9 mouse cellular contexts compared by ENCODE assay signal in the genomic region with DNA sequence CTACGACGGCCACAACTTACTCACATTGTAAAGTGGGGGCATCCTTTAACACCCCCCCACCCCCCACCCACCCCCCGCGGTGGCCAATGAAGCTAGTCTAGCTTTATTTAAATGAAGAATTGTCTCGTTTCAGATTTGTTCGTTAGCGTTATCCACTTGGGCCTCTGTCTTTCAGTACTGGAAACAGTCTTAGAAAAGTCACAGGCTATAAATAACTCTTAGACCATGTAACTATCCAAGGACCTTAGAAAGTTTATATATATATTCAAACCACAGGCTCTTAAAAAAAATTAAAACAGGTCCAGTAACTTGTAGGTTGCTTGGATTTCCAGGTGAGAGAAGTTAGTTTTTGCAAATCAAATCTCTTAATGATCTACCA.
A peak's percentile ranks its signal among the peaks of the same experiment; 100 is the strongest.
DNase-seq lines count a peak whose midpoint lies in the region; ATAC-seq and TF ChIP-seq lines count a peak whose summit lies in the region.
"Had no signal": no experiment of that assay in that cellular context is flagged by ENCODE, and none has a peak within 500 bp of the region (broad histone marks: within the 10 kb centered on the region; RNA-seq: fewer than 3 reads in every experiment).

No protein-coding gene starts in this region.

- peak; percentile 32 for DNase-seq in heart, postnatal 0 days (ENCODE audit: low spot score)
- no peak for DNase-seq in heart, postnatal 14 days
- DNase-seq in urinary bladder, adult 2 months (ENCODE audit: low spot score): no peak
- DNase-seq in Muller cell, postnatal 12 days (ENCODE audit: inconsistent ontology term): no peak
- DNase-seq in lung, postnatal 14 days: no peak
- DNase-seq: liver, embryonic 13.5 days had no signal

- H3K27ac ChIP-seq in heart, postnatal 0 days (ENCODE audit: low read depth): no peak overlapping the region
- H3K27ac ChIP-seq in embryonic facial prominence, embryonic 13.5 days: no peak overlapping the region
- no peak overlapping the region for H3K27ac ChIP-seq in hindbrain, embryonic 12.5 days
- H3K27ac ChIP-seq in midbrain, embryonic 13.5 days: peak overlapping the region; percentile 76
- H3K27ac ChIP-seq: liver, embryonic 13.5 days had no signal

- intact Hi-C loops in heart, postnatal 14 days (cut with DNase I): no loop called here

- peak overlapping the region; percentile 29 for H3K4me3 ChIP-seq in heart, postnatal 0 days (ENCODE audit: low read depth, low read length)
- peak overlapping the region; percentile 21; the same call in 1 of the 2 replicates for H3K4me3 ChIP-seq in embryonic facial prominence, embryonic 13.5 days
- no peak overlapping the region for H3K4me3 ChIP-seq in hindbrain, embryonic 12.5 days
- peak overlapping the region; percentile 23; the same call in 1 of the 2 replicates for H3K4me3 ChIP-seq in midbrain, embryonic 13.5 days (replicated peaks)
- H3K4me3 ChIP-seq: liver, embryonic 13.5 days had no signal

- H3K4me2 ChIP-seq in heart, postnatal 0 days (ENCODE audit: low read depth, low read length): peak overlapping the region; percentile 64
- peak overlapping the region; percentile 54 for H3K4me2 ChIP-seq in embryonic facial prominence, embryonic 13.5 days
- H3K4me2 ChIP-seq in hindbrain, embryonic 12.5 days (replicated peaks): peak overlapping the region; percentile 40
- H3K4me2 ChIP-seq in midbrain, embryonic 13.5 days (replicated peaks): peak overlapping the region; percentile 52
- H3K4me2 ChIP-seq: liver, embryonic 13.5 days had no signal

- TF ChIP-seq CTCF in heart, postnatal 0 days (IDR thresholded peaks at IDR 0.05; ENCODE audit: low read depth): no peak

- no peaks in the 10 kb centered on the region for H3K36me3 ChIP-seq in heart, postnatal 0 days (replicated peaks; ENCODE audit: control insufficient read depth, insufficient read depth, low read length)
- no peaks in the 10 kb centered on the region for H3K36me3 ChIP-seq in embryonic facial prominence, embryonic 13.5 days
- H3K36me3 ChIP-seq in hindbrain, embryonic 12.5 days: no peaks in the 10 kb centered on the region
- no peaks in the 10 kb centered on the region for H3K36me3 ChIP-seq in midbrain, embryonic 13.5 days
- H3K36me3 ChIP-seq: liver, embryonic 13.5 days had no signal

- 2% methylated on average over 7 of the region's 7 CpGs for WGBS in heart, postnatal 0 days
- WGBS in embryonic facial prominence, embryonic 13.5 days: 4% methylated on average over 7 of the region's 7 CpGs
- 1% methylated on average over 7 of the region's 7 CpGs for WGBS in hindbrain, embryonic 12.5 days
- 1% methylated on average over 7 of the region's 7 CpGs for WGBS in midbrain, embryonic 13.5 days

- no peaks in the 10 kb centered on the region for H3K9me3 ChIP-seq in heart, postnatal 0 days (replicated peaks; ENCODE audit: control insufficient read depth, low read length)
- H3K9me3 ChIP-seq in embryonic facial prominence, embryonic 13.5 days: no peaks in the 10 kb centered on the region
- no peaks in the 10 kb centered on the region for H3K9me3 ChIP-seq in hindbrain, embryonic 12.5 days (replicated peaks)
- H3K9me3 ChIP-seq in midbrain, embryonic 13.5 days: no peaks in the 10 kb centered on the region
- H3K9me3 ChIP-seq: liver, embryonic 13.5 days had no signal

- TF ChIP-seq EP300 in heart, postnatal 0 days (IDR thresholded peaks at IDR 0.05; ENCODE audit: low read depth): no peak

- H3K9ac ChIP-seq in heart, postnatal 0 days (replicated peaks; ENCODE audit: low read depth, low read length): no peak overlapping the region
- H3K9ac ChIP-seq in embryonic facial prominence, embryonic 13.5 days: 0 out of 2 replicates have a peak overlapping the region, but pooled peaks have one; percentile 32
- no peak overlapping the region for H3K9ac ChIP-seq in hindbrain, embryonic 12.5 days
- H3K9ac ChIP-seq in midbrain, embryonic 13.5 days (replicated peaks): peak overlapping the region; percentile 56; the same call in 1 of the 2 replicates
- H3K9ac ChIP-seq: liver, embryonic 13.5 days had no signal

- peak; percentile 49; the same call in 1 of the 2 replicates for ATAC-seq in heart, postnatal 0 days (ENCODE audit: insufficient read depth, low read depth)
- ATAC-seq in embryonic facial prominence, embryonic 13.5 days (ENCODE audit: insufficient number of reproducible peaks, insufficient read depth, low FRiP score, low TSS enrichment, low read depth): no peak
- no peak; the same call in 1 of the 2 replicates for ATAC-seq in hindbrain, embryonic 12.5 days (ENCODE audit: low FRiP score)
- ATAC-seq in midbrain, embryonic 13.5 days: peak; percentile 37

- no peaks in the 10 kb centered on the region for H3K27me3 ChIP-seq in heart, postnatal 0 days (ENCODE audit: control insufficient read depth, insufficient read depth, low read length)
- H3K27me3 ChIP-seq in embryonic facial prominence, embryonic 13.5 days: 0 out of 2 replicates have a peak, but pooled peaks cover 3% of the 10 kb centered on the region
- no peaks in the 10 kb centered on the region for H3K27me3 ChIP-seq in hindbrain, embryonic 12.5 days
- peaks cover 5% of the 10 kb centered on the region; the same call in 1 of the 2 replicates for H3K27me3 ChIP-seq in midbrain, embryonic 13.5 days
- H3K27me3 ChIP-seq: liver, embryonic 13.5 days had no signal

- no peaks in the 10 kb centered on the region for H3K4me1 ChIP-seq in heart, postnatal 0 days (ENCODE audit: control insufficient read depth, insufficient read depth)
- H3K4me1 ChIP-seq in embryonic facial prominence, embryonic 13.5 days: peaks cover 8% of the 10 kb centered on the region; the same call in 1 of the 2 replicates
- H3K4me1 ChIP-seq in hindbrain, embryonic 12.5 days: peaks cover 3% of the 10 kb centered on the region; the same call in 1 of the 2 replicates
- peaks cover 32% of the 10 kb centered on the region for H3K4me1 ChIP-seq in midbrain, embryonic 13.5 days (replicated peaks)
- H3K4me1 ChIP-seq: liver, embryonic 13.5 days had no signal

Comparison
In these comparisons a context has a peak if more than half of its experiments do, and no peak if none do; other contexts are left out.
1. ATAC-seq: peak in heart, postnatal 0 days (single experiment) and midbrain, embryonic 13.5 days (single experiment); none in embryonic facial prominence, embryonic 13.5 days (single experiment) and hindbrain, embryonic 12.5 days (single experiment).
2. H3K9ac ChIP-seq: peak in embryonic facial prominence, embryonic 13.5 days (single experiment) and midbrain, embryonic 13.5 days (single experiment); none in heart, postnatal 0 days (single experiment) and hindbrain, embryonic 12.5 days (single experiment).
3. Peak in every context shown above with its lines, with median percentiles within 50 percentile points of each other: H3K4me2 ChIP-seq.